Mouse (Mus musculus) C2C12 (cell line): ENCODE results near the gene Pirt.

Experiments used
- CTCF ChIP-seq: IDR thresholded peaks from one replicate; pipeline ENCODE4 v1.5.1; 2011; ENCODE audit not compliant: control insufficient read depth, insufficient read depth, insufficient read length
- MAX ChIP-seq: IDR thresholded peaks from one replicate; pipeline ENCODE4 v1.6.1; 2011; ENCODE audit warnings: mild to moderate bottlenecking, control low read depth

GRCm38 (mm10) chr11:66956303-66956702, 44.5 kb downstream of the Pirt start, which contains the start of gene Tmem238l:
- TF ChIP-seq CTCF (no peak), MAX (no peak)
